Mouse (Mus musculus) bone marrow, adult 2 months (tissue): Measurements from ENCODE around the gene Wnt10a.

Experiments
- CTCF ChIP-seq: fragments of 200-500 bp; IDR thresholded peaks from 2 replicates; pipeline ENCODE4 v1.5.1; 2011; ENCODE audit warnings: low read length, control low read depth; ENCODE audit not compliant: control insufficient read depth, insufficient read depth
- POLR2A ChIP-seq: fragments of 200-500 bp; IDR thresholded peaks from 2 replicates; pipeline ENCODE4 v1.6.1; 2011; ENCODE audit warnings: low read depth, mild to moderate bottlenecking, control low read depth, low read length, borderline replicate concordance; ENCODE audit not compliant: control insufficient read depth

- TF ChIP-seq POLR2A (no peak), CTCF (no peak)
Observed at GRCm38 (mm10) chr1:74843090-74843489, 51.8 kb downstream of the Wnt10a start.
